Mouse (Mus musculus) adrenal gland, postnatal 25 days (tissue): Measurements from ENCODE around the gene Ebf4. TPM values are rescaled to one million over a fixed set of nuclear protein-coding genes. Genes with fewer than 3 reads are reported as not detected.

Source experiments
- DNase-seq: peaks from one replicate; pipeline ENCODE4 v3.0.0; 2021; ENCODE audit warnings: mixed read lengths
- long read RNA-seq: library from polyadenylated mRNA; stranded (forward); transcript quantifications from one replicate; pipeline ENCODE4 v2.0.0, GENCODE M21; 2021
- total RNA-seq: library from RNA; stranded (reverse); gene quantifications from 2 replicates; pipeline ENCODE4 v1.2.3, GENCODE M21; 2021

The Ebf4 gene
- total RNA-seq, result 5.0 and 5.3 TPM in 2 replicates
- long read RNA-seq, partial matches to known transcripts, result 3 of 4 reads
- long read RNA-seq, other reads (novel, unspliced or antisense), result 0 of 4 reads

DNA sequence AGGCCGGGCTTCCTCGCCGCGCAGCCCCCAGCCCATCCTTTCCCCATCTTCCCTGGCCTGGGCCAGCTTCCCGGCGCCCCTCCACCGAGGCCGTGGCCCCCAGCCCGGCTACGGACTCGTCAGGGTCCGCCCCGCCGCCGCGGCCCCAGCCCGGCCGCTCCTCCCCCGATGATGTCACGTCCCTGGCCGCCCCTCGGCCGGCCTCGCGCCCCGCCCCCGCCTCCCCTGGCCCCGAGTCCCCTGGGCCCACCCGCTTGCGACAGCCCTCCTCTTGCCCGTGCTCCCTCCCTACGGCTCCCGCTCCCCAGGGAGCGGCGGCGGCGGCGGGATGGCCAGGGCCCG is at the start of gene Ebf4:
Gene Ebf4 (plus strand): TSS at position 234 of the 342 bp plus-strand sequence.
- peak; percentile 74 for DNase-seq

DNA sequence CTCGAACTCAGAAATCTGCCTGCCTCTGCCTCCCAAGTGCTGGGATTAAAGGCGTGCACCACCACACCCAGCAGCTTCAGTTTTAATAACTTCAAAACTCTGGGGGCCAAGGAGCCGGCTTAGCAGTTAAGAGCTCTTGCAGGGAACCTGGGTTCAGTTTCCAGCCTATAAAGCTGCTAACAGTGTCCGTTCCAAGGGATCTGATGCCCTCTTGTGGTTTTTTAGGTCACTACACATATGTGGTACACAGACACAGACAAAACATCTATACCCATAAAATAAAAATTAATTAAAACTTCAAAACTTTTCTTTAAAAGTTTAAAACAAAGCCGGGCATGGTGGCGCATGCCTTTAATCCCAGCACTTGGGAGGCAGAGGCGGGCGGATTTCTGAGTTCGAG is 48.1 kb upstream of the Ebf4 start:
- DNase-seq, result no peak

DNA sequence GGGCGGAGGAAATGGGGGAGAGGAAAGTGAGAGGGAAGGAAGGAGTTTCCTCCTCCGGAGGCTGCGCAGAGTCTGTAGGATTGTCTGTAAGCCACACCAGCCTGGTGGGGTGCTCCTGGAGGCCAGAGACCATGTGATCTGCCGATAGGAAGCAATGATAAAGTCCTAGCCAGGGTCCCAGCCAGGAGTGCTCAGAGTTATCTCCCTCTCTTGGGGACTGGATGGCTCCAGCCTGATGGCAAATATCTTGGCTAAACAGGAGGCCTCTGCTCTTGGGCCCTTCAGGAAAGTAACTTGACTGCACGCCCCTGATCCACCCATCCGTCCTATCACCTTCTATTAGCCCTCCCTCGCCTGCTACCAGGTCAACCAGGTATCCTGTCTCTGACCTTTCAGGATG is 46.7 kb upstream of the Ebf4 start:
- DNase-seq, result no peak

DNA sequence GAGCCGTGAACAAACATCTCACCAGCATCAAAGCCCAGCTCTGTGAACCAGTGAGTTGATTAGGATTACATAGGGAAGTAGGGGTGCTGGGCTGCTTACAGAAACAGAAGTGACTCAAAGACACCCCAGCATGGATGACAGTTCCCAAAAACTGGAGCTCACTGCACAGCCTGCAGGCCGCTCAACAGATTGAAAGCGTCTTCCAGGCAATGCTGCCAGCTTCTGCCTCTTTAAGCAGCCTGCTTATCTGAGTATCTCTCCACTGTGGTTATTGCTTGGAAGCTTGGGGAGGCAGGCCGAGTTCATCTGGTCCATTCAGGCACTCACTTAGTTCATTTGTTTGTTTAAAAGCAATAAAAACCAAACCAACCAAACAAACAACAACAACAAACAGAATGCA is 38.2 kb upstream of the Ebf4 start:
- DNase-seq, result no peak

DNA sequence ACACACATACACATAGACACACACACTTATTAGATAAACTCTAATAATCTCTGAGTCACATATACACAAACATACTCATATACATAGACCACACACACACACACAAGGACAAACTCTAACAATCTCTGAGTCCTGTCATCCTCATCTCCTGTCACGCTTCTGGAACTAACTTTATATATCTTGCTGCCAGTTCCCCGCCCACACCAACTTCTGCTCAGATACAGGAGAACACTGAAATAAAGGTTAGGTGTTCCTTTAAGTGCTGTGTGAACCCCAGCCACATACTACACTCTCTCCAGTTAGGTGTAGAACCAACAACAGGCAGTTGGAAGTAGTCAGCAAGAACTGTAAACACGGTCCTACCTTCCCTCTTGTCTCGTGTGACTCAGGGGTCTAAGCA is 34.1 kb upstream of the Ebf4 start:
- no peak for DNase-seq

DNA sequence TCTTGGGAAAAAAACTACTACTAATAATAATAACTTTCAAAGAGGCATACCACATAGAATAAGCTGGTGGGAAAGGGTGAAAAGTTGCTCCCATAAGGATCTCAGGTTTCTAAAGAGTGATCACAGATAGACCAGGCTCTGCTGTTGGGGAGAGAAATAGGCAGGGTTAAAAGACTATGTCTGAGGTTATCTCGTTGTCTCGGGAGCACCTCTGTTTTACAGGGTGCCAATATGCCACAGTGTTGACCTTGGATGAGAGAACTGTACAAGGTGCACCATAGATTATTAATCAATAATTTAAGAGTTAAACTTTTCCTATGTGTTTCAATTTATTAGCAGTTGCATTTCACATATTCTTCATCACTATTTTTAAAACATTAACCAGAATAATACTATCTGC is 33.1 kb upstream of the Ebf4 start:
- no peak for DNase-seq

DNA sequence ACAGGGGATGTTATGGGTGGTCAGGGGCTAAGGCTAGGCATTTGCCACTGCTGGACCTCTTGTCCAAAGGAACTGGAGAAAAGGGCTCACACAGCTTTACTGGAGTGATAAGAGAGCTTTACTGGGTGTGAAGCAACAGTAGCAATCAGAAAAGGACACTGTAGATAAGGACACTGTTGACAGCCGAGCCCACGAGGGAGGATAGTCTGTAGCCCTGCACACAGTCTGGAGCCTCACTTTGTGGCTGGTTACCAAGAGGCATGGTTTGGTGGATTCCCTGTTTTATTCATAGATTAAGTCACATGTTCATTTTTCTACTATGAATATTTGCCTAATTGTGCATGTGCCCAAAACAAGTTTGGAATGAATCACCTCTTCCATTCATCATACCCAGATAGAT is 32.6 kb upstream of the Ebf4 start:
- DNase-seq, result no peak

DNA sequence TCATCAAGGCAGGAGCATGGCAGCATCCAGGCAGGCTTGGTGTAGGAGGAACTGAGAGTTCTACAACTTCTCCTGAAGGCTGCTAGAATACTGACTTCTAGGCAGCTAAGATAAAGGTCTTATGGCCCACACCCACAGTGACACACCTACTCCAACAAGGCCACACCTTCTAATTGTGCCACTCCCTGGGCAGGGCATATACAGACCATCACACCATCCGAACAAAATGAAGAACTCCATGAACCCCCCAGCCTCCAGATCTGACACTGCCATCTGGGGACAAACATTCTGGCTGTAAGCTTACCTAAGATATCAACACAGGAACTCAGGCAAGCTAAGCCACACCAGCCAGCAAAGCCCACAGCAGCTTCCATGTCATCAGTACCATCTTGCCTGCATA is 29.4 kb upstream of the Ebf4 start:
- DNase-seq, result no peak

DNA sequence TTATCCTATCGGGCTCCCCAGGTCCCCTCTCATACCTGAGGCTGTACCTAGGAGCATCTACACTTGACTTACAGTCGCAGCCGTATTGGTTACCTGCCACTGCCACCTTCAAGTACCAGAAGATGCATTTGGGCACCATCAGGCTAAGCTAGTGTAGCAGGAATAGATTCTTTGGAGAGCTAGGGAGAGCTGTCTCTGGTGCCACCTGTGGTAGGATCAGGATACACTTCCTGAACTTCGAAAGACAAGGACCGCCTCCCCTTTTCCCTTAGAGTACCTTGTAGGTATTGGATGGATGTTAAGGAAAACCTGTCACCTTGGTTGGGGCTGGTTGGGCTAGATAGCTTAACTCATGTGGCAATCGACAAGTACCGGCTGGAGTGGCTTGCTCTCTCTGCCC is 26.9 kb upstream of the Ebf4 start:
- DNase-seq, result no peak

DNA sequence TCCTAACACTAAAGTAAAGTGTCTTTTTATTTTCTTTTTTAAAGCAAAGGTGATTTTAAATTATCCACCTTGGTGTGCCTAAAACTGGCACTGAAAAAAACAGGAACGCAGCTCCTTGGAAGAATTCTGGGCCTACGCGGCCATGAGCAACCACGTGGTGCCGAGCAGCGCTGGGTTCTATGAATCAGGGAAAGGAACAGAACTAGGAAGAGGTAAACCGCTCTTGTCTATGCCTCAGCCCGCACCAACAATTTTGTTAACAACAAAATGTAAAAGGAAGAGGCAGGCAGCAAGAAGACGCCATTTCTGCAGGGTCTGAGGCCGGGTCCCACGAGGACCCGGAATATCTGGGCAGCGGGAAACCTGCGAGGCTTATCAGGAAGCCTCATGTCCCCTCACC is 21.2 kb upstream of the Ebf4 start:
- peak; percentile 20 for DNase-seq

DNA sequence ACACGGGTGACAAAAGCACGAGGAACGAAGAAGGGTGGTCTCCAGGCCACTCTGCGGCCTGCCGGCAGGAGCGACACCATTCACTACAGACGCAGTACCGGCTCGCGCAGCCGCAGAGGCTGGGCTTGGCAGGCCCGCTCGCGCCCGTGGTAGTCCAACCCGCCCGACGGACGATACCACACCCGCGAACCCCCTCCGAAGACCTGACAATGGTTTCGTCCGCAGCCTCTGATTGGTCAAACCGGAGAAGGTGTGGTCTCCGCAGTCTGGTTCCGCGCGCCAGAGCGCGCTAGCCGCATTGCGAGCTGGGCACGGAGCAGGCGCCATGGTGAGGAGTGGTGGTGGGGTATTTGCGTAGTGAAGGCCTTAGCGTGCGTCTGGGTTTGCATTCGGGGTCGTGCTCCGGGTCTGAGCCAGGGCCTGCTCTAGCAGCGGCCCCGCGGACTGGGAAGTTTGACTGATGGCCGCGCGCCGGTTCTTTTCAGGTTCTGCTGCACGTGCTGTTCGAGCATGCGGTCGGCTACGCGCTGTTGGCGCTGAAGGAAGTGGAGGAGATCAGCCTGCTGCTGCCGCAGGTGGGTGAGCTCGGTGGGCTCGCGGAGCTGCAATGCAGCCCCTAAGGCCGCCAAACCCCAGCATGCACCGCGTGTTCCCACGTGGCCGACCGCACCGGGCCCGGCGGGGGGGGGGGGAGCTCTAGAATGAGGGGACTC is 20.7 kb upstream of the Ebf4 start, which contains the start of gene Nop56:
Gene Nop56 (plus strand): TSS at position 282 of the 713 bp plus-strand sequence.
- DNase-seq, result peak; percentile 97

DNA sequence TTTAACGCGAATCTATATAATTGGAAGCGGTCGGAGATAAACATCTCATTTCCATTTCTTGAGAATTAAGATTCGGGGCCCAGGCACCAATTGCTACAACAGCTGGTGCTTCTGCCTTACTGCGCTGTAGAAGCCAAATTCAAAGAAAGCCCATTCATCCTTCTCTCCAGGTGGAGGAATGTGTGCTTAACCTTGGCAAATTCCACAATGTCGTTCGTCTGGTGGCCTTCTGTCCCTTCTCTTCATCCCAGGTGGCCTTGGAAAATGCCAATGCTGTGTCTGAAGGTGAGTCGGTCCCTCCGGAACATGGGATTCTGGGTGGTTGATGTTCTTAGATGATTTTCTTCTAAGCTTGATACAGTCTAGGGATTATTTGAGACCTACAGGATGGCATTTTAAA is 20.1 kb upstream of the Ebf4 start:
- DNase-seq, result no peak

DNA sequence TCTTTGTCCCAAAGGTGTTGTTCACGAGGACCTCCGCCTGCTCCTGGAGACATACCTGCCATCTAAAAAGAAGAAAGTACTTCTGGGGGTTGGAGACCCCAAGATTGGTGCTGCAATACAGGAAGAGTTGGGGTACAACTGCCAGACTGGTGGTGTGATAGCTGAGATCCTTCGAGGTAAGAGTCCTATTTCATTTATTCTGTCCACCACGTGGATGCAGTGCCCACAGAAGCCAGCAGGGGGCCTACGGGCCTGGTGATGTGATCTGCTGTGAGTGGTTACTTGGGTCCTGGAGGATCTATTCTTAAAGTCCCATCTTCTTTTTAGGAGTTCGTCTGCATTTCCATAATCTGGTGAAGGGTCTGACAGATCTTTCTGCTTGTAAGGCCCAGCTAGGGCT is 19.3 kb upstream of the Ebf4 start:
- peak; percentile 55 for DNase-seq

DNA sequence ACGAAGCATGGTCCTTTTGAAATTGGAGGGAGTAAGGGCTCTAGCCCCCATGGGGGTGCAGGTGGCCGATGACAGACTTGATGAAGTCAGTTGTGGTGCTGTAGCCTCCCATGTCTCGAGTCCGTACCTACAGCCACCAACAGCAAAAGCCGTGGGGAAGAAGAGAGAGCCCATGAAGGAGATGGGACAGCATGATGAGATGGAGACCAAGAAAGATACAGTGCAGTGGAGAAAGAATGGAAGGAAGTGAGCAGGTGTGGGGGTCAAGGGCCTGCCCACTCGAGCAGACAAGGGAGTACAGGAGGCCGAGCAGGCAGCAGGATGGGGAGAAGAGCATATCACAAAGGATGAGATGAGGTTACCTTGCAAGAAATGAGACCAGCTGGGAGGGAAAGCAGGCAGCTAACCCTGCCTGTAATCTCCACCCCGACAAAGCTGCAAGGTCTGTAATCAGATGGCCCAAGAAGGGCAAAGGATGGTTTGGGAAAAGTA is 15.3 kb upstream of the Ebf4 start:
- no peak for DNase-seq

DNA sequence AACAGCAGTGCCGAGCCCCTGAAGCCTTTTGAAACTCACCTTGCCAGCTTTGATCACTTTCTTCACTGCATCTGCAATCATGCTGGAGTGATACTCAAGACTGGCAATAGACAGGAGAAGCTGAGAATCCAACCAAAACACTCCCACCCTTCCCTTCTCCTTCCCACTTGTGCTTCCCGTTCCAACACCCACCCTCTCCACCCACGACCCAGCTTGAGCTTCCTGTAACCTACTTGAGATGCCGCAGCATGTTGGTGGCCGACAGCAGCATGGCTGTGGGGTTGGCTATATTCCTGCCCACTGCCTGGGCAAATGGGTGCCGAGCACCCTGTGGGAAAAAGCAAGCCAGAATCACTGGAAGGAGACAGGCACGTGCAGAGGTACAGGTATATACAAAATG is 14.7 kb upstream of the Ebf4 start:
- DNase-seq, result no peak

DNA sequence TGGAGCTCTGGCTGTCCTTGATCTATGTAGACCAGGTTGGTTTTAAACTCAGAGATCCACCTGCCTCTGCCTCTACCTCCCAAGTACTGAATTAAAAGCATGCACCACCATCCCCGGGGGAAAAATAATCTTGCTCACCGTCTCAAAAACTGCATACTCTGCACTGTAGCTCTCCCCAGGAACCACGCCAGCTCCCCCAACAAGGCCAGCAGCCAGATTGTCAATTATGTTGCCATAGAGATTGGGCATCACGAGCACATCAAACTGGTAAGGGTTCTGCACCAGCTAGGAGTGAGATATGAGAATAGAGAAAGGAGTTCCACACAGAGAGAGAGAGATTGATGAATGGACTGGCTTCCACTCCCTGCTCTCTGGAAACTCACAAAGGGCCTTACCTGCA is 14.2 kb upstream of the Ebf4 start:
- DNase-seq, result no peak

DNA sequence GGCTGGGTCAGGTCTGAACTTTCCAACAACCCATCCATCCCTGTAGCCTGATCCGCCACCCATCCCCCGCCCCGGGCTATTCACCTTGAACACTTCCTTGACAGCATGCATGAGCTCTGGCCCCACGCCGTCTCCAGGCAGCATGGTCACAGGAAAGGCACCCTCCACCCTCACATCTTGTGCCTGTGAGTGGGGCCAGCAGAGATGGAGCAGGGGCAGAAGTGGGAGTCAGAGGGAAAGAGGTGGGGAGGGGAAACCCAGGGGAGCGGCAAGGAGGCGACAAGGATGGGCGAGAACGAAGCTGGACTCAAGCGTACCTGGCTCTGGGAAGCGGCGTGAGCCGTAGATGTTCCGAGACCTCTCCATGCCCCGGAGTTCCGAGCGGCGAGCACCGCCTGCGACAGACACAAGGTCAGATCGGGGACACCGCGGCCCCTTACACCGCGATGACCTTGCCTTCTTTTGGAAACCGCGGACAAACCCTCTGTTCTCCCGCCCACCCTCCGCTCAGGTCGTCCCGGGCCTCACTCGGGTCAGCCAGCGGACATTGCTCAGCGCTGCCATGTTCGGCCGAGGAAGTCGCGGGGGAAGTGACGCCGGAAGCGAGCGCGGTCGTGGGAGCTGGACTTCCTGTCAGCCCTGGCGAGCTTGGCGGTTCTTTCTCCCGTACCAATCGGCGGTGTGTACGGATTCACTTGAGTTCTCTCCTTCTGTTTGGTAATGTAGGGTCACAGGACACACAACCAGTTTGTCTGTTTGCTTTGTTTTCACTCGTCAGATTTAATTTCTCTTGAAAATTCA is 10.9 kb upstream of the Ebf4 start, which contains the start of gene Idh3b:
Gene Idh3b (minus strand): TSS at position 694 of the 801 bp plus-strand sequence.
- DNase-seq, result peak; percentile 91

DNA sequence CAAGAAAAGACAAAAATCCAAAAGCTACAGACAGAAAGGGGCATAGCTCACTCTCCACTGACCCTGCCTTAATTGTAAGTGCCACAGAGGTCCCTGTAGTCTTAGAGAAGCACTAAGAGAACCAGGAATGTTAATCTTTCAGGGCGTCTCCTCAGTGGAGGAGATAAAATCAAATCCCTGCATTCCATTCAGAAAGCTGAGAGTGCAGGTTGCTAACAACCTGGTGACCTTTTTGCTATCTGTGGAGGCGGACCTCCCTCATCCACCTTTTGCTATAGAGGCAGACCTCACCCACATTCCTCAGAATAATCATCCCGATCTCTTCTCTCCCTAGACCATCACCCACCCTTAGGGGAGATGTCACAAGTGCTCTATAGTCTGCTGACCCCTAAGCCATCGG is 5.9 kb upstream of the Ebf4 start:
- DNase-seq, result no peak

DNA sequence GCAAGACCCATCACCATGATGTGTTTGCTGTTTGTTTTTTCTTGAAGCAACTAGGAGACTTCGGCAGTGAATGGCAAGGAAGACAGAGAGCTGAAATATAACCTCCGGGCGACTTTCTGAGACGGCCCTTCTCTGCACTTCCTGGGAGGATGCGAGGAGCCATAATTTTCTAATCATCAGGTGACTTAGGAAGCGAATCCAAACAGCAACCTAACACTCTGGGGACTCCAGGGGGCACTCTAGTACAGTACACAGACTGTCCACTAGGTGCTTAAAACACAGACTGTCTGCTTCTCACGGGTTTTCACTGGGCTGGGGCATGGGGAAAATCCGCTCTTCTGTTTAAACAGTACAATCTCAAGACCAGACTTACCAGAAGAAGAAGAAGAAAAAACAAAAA is 3.5 kb upstream of the Ebf4 start:
- DNase-seq, result peak; percentile 47

DNA sequence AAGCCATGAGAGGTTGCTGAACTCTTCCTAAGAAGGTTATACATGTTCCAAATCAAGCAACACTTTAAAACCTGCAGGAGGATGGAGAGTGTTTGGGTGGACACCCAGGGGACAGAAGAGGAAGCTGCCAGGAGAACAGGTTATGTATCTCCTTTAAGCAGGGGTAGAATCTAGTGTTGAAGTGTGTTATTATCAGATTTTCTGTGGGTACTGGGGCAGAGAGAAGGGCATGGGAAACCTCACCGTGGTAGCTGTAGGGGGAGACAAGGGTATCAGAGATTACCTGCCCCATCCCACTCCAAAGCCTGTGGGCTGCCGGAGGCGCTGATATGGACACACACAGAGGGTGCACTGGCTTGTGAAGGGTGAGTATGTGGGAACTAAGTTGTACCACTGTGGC is 2.0 kb upstream of the Ebf4 start:
- no peak for DNase-seq

DNA sequence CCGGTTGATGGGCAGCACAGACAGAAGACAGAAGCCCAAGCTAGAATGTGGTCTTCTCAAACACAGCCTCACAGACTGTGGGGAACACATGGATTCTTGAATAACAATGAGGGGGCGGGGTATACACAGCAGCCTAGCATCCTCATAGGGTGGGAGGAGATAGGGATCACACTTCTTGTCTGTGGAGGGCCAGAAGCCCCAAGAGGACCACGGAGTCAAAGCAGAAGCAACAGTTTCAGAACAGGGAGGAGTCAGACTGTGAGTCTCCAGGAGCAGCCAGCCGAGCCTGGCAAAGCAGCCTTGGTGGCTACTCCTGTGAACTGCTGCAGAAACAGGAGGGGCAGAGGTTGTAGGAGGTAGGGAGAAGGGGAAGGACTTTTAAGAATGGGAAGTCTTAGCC is 1.5 kb upstream of the Ebf4 start:
- no peak for DNase-seq

DNA sequence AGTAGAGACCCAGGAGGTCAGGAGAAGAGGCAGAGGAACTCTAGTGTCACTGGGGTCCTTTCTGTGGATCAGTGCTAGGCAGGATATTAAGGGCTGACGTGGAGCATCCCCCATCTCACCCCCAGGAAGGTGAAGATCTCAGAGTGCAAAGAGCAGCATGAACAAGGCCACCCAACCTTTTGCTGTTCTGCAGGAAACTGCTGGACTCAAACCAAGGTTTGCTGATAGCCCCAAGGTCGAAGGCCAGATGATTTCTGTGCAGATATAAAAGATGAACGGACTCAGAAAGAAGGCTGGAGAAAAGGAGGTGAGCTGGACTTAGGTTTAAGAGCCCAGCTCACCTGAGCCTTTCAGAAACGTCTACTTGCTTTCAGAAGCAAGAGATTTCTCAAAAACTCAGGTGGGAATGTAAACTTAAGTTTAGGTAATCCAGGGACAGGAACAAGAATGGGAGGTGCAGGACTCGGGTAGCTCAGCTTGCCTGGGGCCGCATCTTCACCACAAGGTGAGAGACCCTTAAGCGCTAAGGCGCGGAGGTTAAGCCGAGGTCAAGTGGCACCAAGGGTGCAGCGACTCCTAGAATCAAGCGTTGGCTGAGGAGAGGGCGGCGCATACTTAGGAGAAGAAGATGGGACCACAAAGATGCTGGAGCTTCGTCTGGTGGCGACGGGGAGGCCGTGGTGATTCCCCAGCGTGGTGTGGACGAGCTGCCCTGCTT is 592 bp upstream of the Ebf4 start:
- DNase-seq, result no peak
